Mouse (Mus musculus) heart, embryonic 12.5 days (tissue): ENCODE measurements at regions not wholly inside any gene's neighbourhood (a gene's known extent, or its start where the extent isn't known, plus 50 kb on each side); places are given as distances from the start of the nearest gene placed in this dataset.
"Not testable (repeated sequence)": the region's sequence is repeated elsewhere in the genome, so short reads cannot be mapped to it uniquely, and the experiment has no call there.

Experiments used
- ATAC-seq: fragments of 200-750 bp; cut with Nextera tagmentation; 2 replicates; pipeline ENCODE4 v1.8.0; 2017; ENCODE audit warnings: moderate TSS enrichment, moderate library complexity; ENCODE audit not compliant: insufficient number of reproducible peaks, low FRiP score
- H3K27ac ChIP-seq: fragments of 300-500 bp; sonication (generic); 2 replicates; pipeline ENCODE4 v1.5.1; 2016; ENCODE audit warnings: mild to moderate bottlenecking, moderate library complexity; ENCODE audit not compliant: poor library complexity, severe bottlenecking
- H3K27me3 ChIP-seq: fragments of 300-500 bp; sonication (generic); replicated peaks from 2 replicates; pipeline ENCODE4 v1.6.1; 2016; ENCODE audit warnings: mild to moderate bottlenecking, moderate library complexity
- H3K36me3 ChIP-seq: fragments of 300-500 bp; sonication (generic); 2 replicates; pipeline ENCODE4 v1.6.1; 2016; ENCODE audit warnings: mild to moderate bottlenecking, moderate library complexity
- H3K4me1 ChIP-seq: fragments of 300-500 bp; sonication (generic); replicated peaks from 2 replicates; pipeline ENCODE4 v1.6.1; 2016; ENCODE audit warnings: mild to moderate bottlenecking
- H3K4me2 ChIP-seq: fragments of 300-500 bp; sonication (generic); 2 replicates; pipeline ENCODE4 v1.6.1; 2016; ENCODE audit warnings: mild to moderate bottlenecking, moderate library complexity
- H3K4me3 ChIP-seq: fragments of 300-500 bp; sonication (generic); 2 replicates; pipeline ENCODE4 v1.5.1; 2016; ENCODE audit warnings: mild to moderate bottlenecking
- H3K9ac ChIP-seq: fragments of 300-500 bp; sonication (generic); 2 replicates; pipeline ENCODE4 v1.6.1; 2016; ENCODE audit warnings: mild to moderate bottlenecking, moderate library complexity
- H3K9me3 ChIP-seq: fragments of 300-500 bp; sonication (generic); replicated peaks from 2 replicates; pipeline ENCODE4 v1.6.1; 2016; ENCODE audit warnings: mild to moderate bottlenecking, moderate library complexity
- WGBS: fragments of 180-500 bp; shearing (Covaris S2); methylation state at CpG from one replicate; pipeline ENCODE4 v1.1.7; 2016; 5-methylcytosine and 5-hydroxymethylcytosine counted together

- no peaks in the 10 kb centered on the region for H3K27me3 ChIP-seq
- WGBS = 71% methylated on average over 8 of the region's 8 CpGs
- no peak overlapping the region for H3K9ac ChIP-seq
- H3K9me3 ChIP-seq = no peaks in the 10 kb centered on the region
- ATAC-seq = no peak
- H3K4me1 ChIP-seq = 0 out of 2 replicates have a peak, but pooled peaks cover 4% of the 10 kb centered on the region
- H3K4me2 ChIP-seq = no peak overlapping the region
- H3K27ac ChIP-seq = no peak overlapping the region
- H3K4me3 ChIP-seq = no peak overlapping the region
- no peaks in the 10 kb centered on the region for H3K36me3 ChIP-seq
These were observed 178.4 kb downstream of the Csl start for GRCm38 (mm10) chr10:99581074-99581473.

GRCm38 (mm10) chr10:99584855-99585254 lies 174.6 kb downstream of the Csl start:
- Histone ChIP-seq H3K27me3 (no peaks in the 10 kb centered on the region), H3K4me2 (no peak overlapping the region), H3K4me3 (no peak overlapping the region), H3K9me3 (0 out of 2 replicates have a peak, but pooled peaks cover 2% of the 10 kb centered on the region), H3K4me1 (no peaks in the 10 kb centered on the region), H3K36me3 (no peaks in the 10 kb centered on the region), H3K27ac (no peak overlapping the region), H3K9ac (no peak overlapping the region)
- no peak for ATAC-seq
- WGBS = 62% methylated on average over 2 of the region's 2 CpGs

DNA sequence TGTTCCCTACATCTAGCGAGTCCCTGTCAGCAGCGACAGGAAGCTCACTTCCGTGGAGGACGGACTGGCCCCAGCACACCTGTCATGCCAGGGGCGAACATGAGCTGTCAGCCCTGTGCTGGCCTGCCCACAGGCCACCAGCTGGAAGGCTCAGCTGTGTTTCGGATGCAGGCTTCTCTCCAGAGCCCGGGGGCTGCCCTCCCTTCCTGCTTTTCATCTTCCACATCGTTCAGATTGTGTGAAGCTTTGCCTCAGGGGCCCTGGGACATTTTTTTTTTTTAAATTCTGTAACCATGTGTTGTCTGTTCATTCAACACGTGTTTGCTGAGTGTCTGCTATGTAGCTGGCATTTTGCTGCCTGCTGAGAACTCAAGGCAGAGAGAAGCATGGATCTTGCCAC lies 167.2 kb downstream of the Csl start:
- ATAC-seq = no peak
- peaks cover 8% of the 10 kb centered on the region for H3K4me1 ChIP-seq
- 0 out of 2 replicates have a peak, but pooled peaks cover 4% of the 10 kb centered on the region for H3K9me3 ChIP-seq
- H3K9ac ChIP-seq = no peak overlapping the region; the same call in 1 of the 2 replicates
- WGBS = 31% methylated on average over 9 of the region's 9 CpGs
- H3K36me3 ChIP-seq = no peaks in the 10 kb centered on the region
- H3K27me3 ChIP-seq = no peaks in the 10 kb centered on the region
- peak overlapping the region; percentile 44 for H3K4me2 ChIP-seq
- no peak overlapping the region for H3K4me3 ChIP-seq
- H3K27ac ChIP-seq = no peak overlapping the region

DNA sequence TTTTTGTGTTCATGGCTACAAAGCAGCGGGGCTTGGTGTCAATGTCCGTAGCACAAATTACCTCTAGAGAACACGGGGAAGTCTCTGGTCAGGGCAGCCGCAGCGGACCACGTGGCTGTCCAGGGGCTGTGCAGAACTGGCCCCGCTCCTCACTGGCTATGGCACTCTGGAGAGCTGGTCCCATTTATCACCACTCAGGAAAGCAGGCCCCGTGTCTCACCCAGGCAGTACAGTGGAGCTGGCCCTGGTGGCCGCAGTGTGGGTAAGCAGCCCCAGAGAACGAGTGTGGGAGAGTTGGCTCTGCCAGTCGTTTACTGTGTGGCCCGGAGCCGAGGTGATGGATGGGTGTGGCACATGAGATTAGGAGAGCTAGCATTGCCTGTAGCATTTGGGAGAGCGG lies 163.8 kb downstream of the Csl start:
- no peak overlapping the region for H3K27ac ChIP-seq
- 82% methylated on average over 14 of the region's 14 CpGs for WGBS
- H3K4me2 ChIP-seq = no peak overlapping the region
- no peaks in the 10 kb centered on the region for H3K27me3 ChIP-seq
- H3K9ac ChIP-seq = no peak overlapping the region
- 0 out of 2 replicates have a peak, but pooled peaks cover 5% of the 10 kb centered on the region for H3K9me3 ChIP-seq
- H3K36me3 ChIP-seq = no peaks in the 10 kb centered on the region
- H3K4me1 ChIP-seq = peaks cover 8% of the 10 kb centered on the region
- ATAC-seq = no peak
- no peak overlapping the region for H3K4me3 ChIP-seq

DNA sequence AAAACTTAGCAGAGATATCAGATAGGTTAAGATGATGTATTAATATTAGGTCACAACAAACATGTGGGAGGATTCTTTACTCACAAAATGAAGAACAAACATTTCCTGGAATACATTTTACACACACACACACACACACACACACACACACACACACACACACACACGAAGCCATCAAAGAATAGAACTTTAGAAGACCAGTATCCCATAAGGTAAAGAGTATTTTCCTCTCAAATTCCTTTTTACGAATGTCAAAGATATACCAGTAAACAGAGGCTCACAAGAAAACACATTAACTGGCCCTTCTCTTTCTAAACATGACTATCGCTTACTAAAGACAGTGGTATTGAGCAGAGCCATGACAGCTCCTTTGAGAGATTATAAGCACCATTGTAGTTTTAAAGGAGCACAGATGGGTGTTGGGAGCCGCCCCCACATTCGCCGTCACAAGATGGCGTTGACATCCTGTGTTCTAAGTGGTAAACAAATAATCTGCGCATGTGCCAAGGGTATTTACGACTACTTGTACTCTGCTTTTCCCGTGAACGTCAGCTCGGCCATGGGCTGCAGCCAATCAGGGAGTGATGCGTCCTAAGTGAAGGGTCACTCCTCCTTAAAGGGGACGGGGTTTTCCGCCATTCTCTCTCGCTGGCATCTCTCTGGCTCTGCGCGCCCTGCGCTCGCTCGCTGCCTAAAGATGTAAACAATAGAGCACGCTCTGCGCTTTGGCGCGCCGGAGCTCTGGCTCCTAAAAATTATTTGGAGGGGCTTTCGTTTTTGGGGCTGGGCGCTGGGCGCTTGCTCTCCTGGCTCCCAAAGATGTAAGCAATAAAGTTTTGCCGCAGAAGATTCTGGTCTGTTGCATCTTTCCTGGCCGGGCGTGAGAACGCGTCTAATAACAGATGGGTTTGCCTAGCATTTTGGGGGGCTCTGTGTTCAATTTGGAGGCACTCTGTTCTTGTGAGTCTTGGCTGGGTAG lies 160.0 kb downstream of the Csl start:
- 46% methylated on average over 28 of the region's 34 CpGs for WGBS
- not testable (repeated sequence) for H3K9me3 ChIP-seq, H3K27me3 ChIP-seq, H3K27ac ChIP-seq, ATAC-seq, H3K36me3 ChIP-seq, H3K4me1 ChIP-seq
- peak overlapping the region; percentile 50 for H3K4me3 ChIP-seq
- peak overlapping the region; percentile 43; the same call in 1 of the 2 replicates for H3K9ac ChIP-seq
- H3K4me2 ChIP-seq = peak overlapping the region; percentile 60

GRCm38 (mm10) chr10:99602331-99602730 lies 157.1 kb downstream of the Csl start:
- ATAC-seq = no peak
- Histone ChIP-seq H3K9me3 (0 out of 2 replicates have a peak, but pooled peaks cover 5% of the 10 kb centered on the region), H3K4me1 (no peaks in the 10 kb centered on the region), H3K4me3 (no peak overlapping the region), H3K9ac (no peak overlapping the region), H3K27me3 (no peaks in the 10 kb centered on the region), H3K4me2 (no peak overlapping the region), H3K36me3 (no peaks in the 10 kb centered on the region), H3K27ac (no peak overlapping the region)
- WGBS = 82% methylated on average over 5 of the region's 5 CpGs

- H3K36me3 ChIP-seq = no peaks in the 10 kb centered on the region
These were observed 155.3 kb downstream of the Csl start for GRCm38 (mm10) chr10:99604172-99604571.

DNA sequence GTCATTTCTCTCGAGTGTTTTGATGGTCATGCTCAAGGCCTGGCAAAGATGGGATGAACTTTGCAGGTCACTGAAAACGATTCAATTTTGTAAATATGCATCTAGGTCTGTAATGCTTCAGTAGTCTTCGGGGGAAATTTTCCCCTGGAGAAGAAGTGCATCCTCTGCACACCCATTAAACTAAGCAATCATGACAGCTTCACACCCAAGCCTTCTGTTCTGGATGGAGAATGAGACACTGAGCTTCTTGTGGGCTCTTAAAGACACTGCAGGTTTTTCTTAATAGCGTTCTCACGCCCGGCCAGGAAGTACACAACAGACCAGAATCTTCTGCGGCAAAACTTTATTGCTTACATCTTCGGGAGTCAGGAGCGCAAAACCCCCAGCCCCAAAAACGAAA lies 151.0 kb downstream of the Csl start:
- no peak overlapping the region for H3K4me3 ChIP-seq
- no peak overlapping the region for H3K4me2 ChIP-seq
- no peaks in the 10 kb centered on the region for H3K27me3 ChIP-seq
- H3K36me3 ChIP-seq = no peaks in the 10 kb centered on the region
- 85% methylated on average over 10 of the region's 10 CpGs for WGBS
- H3K27ac ChIP-seq = no peak overlapping the region
- no peak for ATAC-seq
- H3K4me1 ChIP-seq = no peaks in the 10 kb centered on the region
- H3K9me3 ChIP-seq = no peaks in the 10 kb centered on the region
- no peak overlapping the region for H3K9ac ChIP-seq

More at GRCm38 (mm10) chr10:99604172-99604571, 155.3 kb downstream of the Csl start:
- 69% methylated on average over 1 of the region's 1 CpGs for WGBS
- Histone ChIP-seq H3K4me1 (no peaks in the 10 kb centered on the region), H3K27ac (no peak overlapping the region), H3K27me3 (no peaks in the 10 kb centered on the region), H3K9me3 (no peaks in the 10 kb centered on the region), H3K9ac (no peak overlapping the region), H3K4me3 (no peak overlapping the region), H3K4me2 (no peak overlapping the region)
- no peak for ATAC-seq

- no peak overlapping the region for H3K4me3 ChIP-seq
- H3K4me2 ChIP-seq = no peak overlapping the region
- ATAC-seq = no peak
- no peaks in the 10 kb centered on the region for H3K4me1 ChIP-seq
- H3K9me3 ChIP-seq = no peaks in the 10 kb centered on the region
- WGBS = 92% methylated on average over 3 of the region's 3 CpGs
- no peaks in the 10 kb centered on the region for H3K27me3 ChIP-seq
- H3K36me3 ChIP-seq = no peaks in the 10 kb centered on the region
- H3K9ac ChIP-seq = no peak overlapping the region
- no peak overlapping the region for H3K27ac ChIP-seq
These were observed 150.0 kb downstream of the Csl start for GRCm38 (mm10) chr10:99609420-99609819.

GRCm38 (mm10) chr10:99610890-99611289 lies 148.6 kb downstream of the Csl start:
- no peak for ATAC-seq
- WGBS = 82% methylated on average over 4 of the region's 4 CpGs
- Histone ChIP-seq H3K4me3 (no peak overlapping the region), H3K9me3 (no peaks in the 10 kb centered on the region), H3K27me3 (no peaks in the 10 kb centered on the region), H3K27ac (no peak overlapping the region), H3K4me1 (no peaks in the 10 kb centered on the region), H3K9ac (no peak overlapping the region), H3K36me3 (no peaks in the 10 kb centered on the region), H3K4me2 (no peak overlapping the region)

DNA sequence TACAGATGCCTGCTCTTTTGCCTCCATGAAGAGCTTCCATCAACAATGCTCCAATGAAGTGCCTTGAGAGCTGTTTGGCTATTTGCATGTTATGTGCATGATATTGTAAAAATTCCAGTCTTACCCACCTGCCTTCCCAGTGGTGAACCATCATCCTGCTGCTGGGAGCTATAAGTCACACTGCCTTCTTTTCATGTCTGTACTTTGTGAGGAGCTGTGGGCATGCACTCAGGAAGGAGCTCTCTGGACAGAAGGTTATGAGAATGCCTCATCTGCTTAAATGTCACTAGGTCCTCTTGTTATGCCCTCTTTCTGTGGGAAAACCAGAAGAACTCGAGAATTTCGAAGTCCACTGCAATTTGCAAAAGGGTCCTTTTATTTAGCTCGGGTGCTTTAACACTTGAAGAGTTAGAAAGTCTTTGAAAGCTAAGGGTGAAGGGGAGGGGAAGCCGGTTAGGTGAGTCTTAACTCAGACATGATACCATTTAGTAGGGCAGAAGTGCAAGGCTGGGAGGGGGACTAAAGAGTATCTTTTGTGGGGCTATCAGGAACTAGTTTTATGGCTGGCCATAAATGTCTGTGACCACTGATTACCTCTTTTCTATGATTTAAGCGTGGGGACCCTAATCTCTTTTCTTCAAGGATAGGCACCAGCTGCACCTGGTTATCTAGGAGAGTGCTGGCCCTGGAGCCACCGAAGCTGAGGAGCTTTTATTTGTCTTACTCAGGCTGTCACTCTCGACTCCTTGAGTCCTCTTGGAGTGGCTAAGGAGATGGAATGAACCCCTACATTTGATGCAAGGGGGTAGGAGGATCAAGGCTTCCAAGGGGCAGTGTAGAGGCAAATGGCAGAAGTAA lies 144.8 kb downstream of the Csl start:
- H3K4me3 ChIP-seq = no peak overlapping the region
- no peaks in the 10 kb centered on the region for H3K4me1 ChIP-seq
- H3K27ac ChIP-seq = no peak overlapping the region
- ATAC-seq = no peak
- WGBS = 43% methylated on average over 7 of the region's 7 CpGs
- H3K27me3 ChIP-seq = no peaks in the 10 kb centered on the region
- H3K36me3 ChIP-seq = no peaks in the 10 kb centered on the region
- no peaks in the 10 kb centered on the region for H3K9me3 ChIP-seq
- H3K9ac ChIP-seq = no peak overlapping the region
- no peak overlapping the region for H3K4me2 ChIP-seq
